Mouse (Mus musculus): ENCODE data around the gene Cacna1g.

Gene Cacna1g

DNA sequence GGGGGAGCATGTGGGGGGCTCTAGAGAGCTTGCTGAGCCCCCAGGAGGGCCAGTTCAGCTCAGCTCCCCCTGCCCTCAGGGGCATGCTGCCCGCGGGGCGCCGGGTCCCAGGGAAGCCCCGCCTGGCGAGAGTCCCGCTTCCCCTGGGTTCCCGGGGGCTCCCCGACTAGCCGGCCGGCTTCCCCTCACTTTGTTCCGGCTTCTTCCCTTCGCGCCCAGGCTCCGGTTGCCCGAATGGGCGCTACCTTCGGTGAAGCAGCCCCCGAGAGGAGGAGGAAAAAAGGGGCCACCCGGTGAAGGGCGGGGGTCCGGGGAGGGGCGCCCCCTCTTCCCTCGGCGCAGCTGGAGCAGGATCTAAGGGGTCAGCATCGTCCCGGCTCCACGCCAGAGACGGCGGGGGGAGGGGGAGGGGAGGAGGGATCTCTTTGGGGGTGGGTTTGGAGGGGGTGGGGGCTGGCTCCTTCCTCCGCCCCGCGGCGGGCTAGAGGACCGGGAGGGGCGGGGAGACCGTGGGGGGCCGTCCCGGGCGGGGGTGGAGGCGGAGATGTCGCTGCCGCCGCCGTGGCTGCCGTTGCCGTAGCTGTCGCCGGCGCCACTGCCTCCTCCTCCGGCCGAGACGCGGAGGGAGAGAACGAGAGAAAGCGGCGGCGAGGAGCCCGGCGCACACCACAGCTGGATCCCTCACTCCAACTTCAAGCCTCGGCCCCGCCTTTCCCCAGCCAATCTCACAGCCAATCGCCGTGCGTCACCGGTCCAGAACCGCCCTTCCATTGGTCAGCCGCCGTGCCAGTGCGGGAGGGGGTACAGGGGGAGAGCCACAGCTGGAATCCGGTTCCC lies at the start of gene Cacna1g:
Gene Cacna1g, minus strand, starts transcription at position 492 of the 837 bp plus-strand sequence.
- no peak for DNase-seq (ENCODE audit: low read depth)

DNA sequence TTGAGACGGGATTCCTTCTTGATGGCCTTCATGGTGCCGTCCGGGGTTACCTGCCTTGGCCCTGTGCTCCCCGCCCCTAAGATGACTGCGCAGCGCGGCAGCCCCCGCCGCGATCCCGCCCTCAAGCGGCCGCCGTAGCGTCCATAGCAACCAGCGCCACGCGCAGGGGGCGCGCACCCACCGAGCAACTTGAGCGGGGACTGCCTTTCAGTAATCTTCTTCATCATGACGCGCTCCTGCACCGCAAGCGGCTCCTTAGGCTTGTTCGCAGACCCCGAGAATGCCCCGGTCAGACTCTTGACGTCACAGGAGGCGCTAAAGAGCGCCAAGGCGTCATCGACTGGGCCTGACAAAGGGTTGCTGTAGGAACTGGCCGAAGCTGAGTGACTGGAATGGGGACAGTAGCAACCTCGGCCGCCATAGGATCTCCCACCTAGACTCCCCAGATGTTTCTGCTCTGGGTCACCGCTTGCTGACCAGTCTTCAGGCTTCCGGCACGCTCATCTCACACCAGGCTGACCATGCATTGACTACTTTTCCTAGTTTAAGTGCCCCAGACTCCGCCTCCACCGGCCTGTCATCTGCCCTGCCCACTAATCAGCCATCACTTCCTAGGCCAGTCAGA lies 47.3 kb upstream of the Cacna1g start, which contains the start of gene Mycbpap:
Gene Mycbpap, minus strand, starts transcription at position 524 of the 625 bp plus-strand sequence.
- no peak for DNase-seq (ENCODE audit: low read depth)

DNA sequence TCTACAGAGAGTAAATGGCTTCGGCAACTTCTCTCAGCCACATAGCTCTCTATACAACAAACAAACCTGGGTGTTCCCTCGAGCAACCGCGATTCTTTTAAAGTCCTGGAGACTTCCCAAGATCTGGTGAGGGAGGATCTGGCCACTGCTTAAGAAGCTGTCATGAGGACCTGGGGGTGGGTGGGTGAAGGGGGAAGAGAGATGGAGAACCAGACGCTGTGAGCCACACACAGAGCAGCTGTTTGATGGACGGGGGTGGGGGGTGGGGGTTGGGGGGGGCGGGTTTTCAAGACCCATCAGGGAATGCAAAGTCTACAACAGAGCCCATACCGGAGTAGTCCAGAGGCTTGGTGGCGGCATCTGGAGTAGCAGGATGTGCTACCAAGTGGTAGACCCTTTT lies 39.5 kb upstream of the Cacna1g start:
- no peak for DNase-seq (ENCODE audit: low read depth)

DNA sequence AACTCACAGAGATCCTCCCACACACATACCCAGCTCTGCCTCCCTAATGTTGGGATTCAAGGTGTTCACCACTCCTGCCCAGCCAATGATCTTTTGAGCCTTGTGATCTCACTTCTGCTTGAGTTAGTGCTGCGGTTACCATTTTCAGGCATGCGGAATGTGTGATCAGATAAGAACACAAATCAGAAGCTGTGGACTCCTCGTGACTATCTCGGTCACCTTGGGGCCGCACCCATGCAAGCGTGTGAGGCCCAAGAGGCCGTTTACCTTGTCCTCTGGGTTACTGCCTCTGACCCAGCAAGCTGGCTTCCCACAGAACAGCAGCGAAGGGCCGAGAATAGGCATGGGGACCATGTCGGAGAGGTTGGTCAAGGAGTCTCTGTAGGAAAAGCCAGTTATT lies 35.0 kb upstream of the Cacna1g start:
- no peak for DNase-seq (ENCODE audit: low read depth)

DNA sequence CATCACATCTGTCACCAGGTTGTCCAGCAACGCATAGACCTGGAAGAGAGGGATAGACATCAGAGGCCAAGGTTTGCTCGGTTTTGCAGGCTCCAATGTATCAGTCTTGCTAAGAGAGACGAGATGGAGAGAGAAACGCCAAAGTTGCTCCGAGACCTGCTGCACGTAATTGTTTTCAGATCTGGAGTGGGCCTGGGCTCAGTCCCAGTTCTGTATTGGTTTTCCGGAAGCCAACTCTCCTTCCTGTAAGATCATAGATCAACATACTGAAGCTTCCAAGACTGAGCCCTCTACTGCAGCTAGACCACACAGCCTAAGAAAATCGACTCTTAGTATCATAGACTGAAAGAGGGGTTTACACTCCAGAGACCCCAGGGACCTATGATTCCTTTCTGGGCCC lies 27.5 kb upstream of the Cacna1g start:
- DNase-seq (ENCODE audit: low read depth): no peak

- no peak for DNase-seq (ENCODE audit: low read depth)
These were observed 26.4 kb upstream of the Cacna1g start for GRCm38 (mm10) chr11:94500362-94500761.

- DNase-seq (ENCODE audit: low read depth): no peak
These were observed 25.7 kb upstream of the Cacna1g start, which contains the start of gene Epn3 for GRCm38 (mm10) chr11:94499661-94500152. Gene Epn3, minus strand, starts transcription at chr11:94499974.

- DNase-seq (ENCODE audit: low read depth): no peak
These were observed 25.0 kb upstream of the Cacna1g start for GRCm38 (mm10) chr11:94499035-94499434.

DNA sequence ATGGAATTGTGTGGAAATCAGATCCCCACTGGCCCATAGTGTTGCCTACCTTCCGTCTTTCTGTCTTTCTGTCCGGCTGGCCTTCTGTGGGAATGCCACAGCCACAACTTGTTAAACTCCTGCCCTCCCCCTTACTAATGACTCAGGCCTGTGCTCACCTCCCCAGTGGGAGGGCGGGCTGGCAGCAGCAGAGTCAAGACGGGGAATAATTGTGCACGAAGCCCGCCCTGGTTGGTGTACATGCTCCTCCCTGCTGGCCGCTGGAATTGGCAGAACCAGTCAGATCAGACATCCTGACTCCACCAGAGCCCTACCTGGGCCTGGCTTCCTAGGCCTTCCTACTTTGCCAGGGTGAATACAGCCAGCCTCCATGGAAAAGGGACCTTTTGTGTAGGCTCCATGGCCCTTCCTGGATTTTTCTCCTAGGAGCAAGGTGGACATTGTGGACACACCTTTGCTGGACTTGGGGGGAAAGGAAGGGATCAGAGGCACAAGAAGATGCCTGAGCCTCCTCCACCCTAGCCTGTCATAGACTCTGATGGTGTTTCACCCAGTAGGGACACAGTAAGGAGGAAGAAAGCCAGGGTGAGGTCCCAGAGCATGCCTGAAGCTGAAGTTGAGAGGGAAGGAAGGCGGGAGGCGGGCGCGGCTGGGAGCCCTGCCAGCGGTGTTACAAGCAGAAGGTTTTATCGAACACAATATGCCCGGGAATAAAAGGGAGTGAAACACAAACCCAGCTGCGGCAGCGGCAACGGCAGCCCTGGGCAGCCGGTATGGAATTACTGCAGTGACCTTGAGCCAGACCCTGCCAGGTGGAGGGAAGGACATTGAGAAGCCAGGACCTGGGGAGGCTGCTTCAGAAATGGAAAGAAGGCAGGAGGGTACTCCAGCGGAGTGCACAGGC lies 24.3 kb upstream of the Cacna1g start:
- DNase-seq (ENCODE audit: low read depth): no peak

DNA sequence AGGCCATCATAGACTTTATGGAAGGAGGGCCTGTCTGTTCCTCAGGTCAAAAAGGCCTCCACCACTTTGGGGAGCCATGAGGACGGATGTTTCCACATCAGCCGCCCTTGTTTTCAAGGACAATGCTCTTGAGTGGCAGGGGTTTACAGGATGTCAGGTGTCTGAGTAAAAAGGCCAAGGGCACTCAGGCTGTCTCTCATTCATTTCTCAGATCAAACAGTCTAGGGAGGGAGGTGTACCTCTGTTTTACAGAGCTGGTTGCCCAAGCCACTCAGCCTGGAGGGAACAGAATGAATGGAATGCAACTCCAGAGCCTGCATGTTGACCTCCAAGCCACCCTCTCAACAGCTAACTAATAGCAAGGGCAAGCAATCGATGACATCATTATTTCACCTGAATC lies 21.4 kb upstream of the Cacna1g start:
- no peak for DNase-seq (ENCODE audit: low read depth)

DNA sequence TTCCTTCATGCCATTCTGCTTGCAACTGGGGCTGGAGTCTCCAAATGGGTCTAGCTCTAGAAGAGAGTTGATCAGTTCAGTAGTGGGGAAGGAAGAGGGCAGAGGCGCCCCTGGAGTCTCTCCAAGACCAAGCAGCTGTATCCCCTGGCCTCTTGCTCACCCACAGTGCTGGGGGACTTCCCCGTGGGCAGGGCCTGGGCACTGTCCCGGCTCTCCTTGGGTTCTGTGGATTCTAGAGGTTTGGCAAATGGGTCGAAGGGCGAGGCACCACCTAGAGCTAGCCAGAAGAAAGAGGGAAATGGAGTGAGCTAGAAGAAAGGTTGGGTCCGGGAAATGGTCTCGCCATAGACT lies 17.7 kb upstream of the Cacna1g start:
- no peak for DNase-seq (ENCODE audit: low read depth)

DNA sequence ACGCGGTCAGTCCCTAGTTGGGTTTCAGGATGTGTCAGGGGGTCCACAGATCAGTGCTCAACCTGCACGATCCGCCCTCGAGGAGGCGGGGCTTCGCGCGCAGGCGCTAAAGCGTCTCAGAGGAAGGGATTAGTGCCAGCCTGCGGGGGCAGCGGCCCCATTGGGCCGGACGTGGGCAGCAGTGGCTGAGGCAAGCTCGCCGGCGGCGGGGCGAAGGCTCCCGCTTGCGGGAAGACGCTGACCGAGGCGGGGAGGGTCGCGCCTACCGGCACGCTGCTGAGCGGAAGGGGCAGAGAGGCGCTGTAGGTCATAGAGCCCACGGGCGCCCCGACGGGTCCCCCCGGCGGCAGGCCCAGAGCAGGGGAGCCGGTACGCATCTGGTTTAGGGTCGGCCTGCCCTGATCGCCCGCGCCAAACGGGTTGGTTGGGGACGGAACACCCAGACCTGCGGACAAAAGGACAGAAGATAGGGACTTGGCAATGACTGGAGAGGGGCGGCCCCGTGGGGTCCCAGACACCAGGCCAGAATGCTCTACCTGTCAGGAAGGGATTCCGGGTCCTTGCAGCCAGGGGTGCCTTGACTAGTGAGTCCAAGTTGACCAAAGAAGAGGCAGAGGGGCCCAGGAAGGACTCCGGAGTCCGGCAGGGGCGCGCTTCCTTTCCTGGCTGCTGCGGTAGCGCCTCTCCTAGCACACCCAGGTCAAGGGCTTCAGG lies 17.2 kb upstream of the Cacna1g start:
- no peak for DNase-seq (ENCODE audit: low read depth)

GRCm38 (mm10) chr11:94489745-94490144 lies 15.7 kb upstream of the Cacna1g start:
- no peak for DNase-seq (ENCODE audit: low read depth)

DNA sequence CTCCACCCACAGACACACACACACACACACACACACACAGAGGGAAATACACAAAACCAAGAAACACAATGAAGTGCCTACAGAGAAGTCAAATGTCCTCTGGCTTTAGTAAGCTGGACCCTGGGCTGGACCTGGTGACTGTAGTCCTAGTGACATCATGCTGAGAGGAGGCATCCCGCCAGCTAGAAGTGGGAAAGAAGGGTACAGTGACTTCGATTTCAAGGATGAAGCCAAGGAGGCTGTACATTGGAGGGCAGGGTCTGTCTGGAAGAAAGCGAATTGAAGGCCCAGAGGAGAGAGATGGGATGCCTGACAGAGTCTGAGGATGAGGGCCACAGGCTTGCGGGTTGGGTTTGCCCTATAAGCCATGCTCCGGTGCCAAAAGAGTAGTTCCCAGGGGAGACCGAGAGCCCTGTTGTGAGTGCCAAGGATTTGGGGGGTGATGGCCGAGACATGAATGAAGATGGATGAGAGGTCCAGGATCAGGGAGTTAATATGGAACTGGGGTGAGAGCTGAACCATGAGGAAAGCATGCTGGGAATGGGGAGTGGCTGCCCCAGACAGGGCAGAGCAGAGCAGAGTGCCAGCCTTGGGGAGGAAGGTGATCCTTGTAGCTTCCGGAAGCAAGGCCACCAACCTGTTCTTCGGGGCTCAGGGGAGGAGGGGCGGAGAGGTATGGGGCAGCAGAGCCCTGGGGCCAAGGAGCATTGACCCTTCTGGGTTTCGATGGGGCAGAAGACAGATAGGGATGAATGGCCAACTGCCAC lies 15.0 kb upstream of the Cacna1g start:
- DNase-seq (ENCODE audit: low read depth): no peak

GRCm38 (mm10) chr11:94486001-94486400 lies 12.0 kb upstream of the Cacna1g start, which contains the start of gene Spata20:
Gene Spata20, minus strand, starts transcription at chr11:94486179.
- peak; percentile 61 for DNase-seq (ENCODE audit: low read depth)

DNA sequence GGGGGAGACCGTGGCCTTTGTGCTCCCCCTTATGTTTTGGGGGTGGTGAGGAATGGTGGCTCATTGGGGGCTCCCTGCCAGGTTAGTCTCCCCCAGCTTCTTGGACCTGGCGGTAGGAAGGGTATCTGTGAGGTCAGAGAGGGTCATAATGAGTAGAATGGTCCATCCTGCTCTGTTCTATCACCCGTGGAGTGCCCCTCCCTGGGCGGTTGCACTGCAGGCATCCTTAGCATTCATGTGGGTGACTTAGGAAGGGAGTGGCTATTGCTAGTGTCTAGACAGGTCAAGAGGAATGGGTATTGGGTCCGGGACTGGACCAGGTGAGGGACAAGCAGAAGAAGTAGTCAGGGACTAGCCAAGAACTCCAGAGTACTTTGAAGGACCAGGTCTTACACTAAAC lies 11.2 kb upstream of the Cacna1g start:
- no peak for DNase-seq (ENCODE audit: low read depth)

- DNase-seq (ENCODE audit: low read depth): no peak
These were observed 10.6 kb upstream of the Cacna1g start for GRCm38 (mm10) chr11:94484636-94485035.

DNA sequence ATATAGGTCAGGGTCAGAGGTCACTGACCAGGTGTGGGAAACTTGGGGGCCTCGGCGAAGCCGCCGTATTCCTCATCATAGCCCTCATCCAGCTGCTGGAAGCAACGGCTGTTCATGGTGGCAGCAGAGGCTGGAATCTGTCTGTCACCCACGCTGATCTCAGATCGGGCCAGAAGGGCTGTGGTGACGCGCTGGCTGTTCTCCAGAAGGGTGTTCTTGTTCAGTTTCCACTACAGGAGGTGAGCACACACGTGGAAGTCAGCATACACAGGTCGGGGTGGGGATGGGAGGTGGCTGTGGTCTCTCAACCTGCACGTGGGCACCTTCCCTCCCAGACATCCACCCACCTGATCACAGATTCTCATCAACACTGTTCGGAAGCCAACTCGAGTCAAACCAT lies 9.9 kb upstream of the Cacna1g start:
- DNase-seq (ENCODE audit: low read depth): no peak

- no peak for DNase-seq (ENCODE audit: low read depth)
These were observed 9.4 kb upstream of the Cacna1g start for GRCm38 (mm10) chr11:94483436-94483835.

GRCm38 (mm10) chr11:94482738-94483137 lies 8.7 kb upstream of the Cacna1g start:
- DNase-seq (ENCODE audit: low read depth): no peak

GRCm38 (mm10) chr11:94481963-94482362 lies 8.0 kb upstream of the Cacna1g start:
- DNase-seq (ENCODE audit: low read depth): no peak
